Mouse (Mus musculus) midbrain, postnatal 0 days (tissue): Measurements from ENCODE around the gene Nup98. TPM values are rescaled to one million over a fixed set of nuclear protein-coding genes. Genes with fewer than 3 reads are reported as not detected.

Source experiments
- ATAC-seq: fragments of 200-750 bp; cut with Nextera tagmentation; 2 replicates; pipeline ENCODE4 v1.8.0; 2017; ENCODE audit warnings: moderate number of reproducible peaks, mild to moderate bottlenecking, moderate TSS enrichment, moderate library complexity; ENCODE audit not compliant: low FRiP score
- DNase-seq: peaks from one replicate; pipeline ENCODE4 v3.0.0-alpha.2; 2015; ENCODE audit warnings: low spot score
- H3K27ac ChIP-seq: fragments of 300-500 bp; sonication (generic); 2 replicates; pipeline ENCODE4 v1.5.1; 2014; ENCODE audit warnings: low read depth, mild to moderate bottlenecking, low read length, mixed read lengths
- H3K27me3 ChIP-seq: fragments of 300-500 bp; sonication (generic); 2 replicates; pipeline ENCODE4 v1.6.1; 2014; ENCODE audit warnings: low read length, control low read depth, mixed read lengths; ENCODE audit not compliant: insufficient read depth
- H3K36me3 ChIP-seq: fragments of 300-500 bp; sonication (generic); 2 replicates; pipeline ENCODE4 v1.6.1; 2014; ENCODE audit warnings: low read length, control low read depth, mixed read lengths; ENCODE audit not compliant: insufficient read depth
- H3K4me1 ChIP-seq: fragments of 300-500 bp; sonication (generic); 2 replicates; pipeline ENCODE4 v1.6.1; 2014; ENCODE audit warnings: mild to moderate bottlenecking, control low read depth, antibody characterized with exemption, low read length, mixed read lengths; ENCODE audit not compliant: insufficient read depth
- H3K4me2 ChIP-seq: fragments of 300-500 bp; sonication (generic); 2 replicates; pipeline ENCODE4 v1.6.1; 2014; ENCODE audit warnings: low read depth, mild to moderate bottlenecking, low read length, mixed read lengths; ENCODE audit not compliant: poor library complexity, severe bottlenecking
- H3K4me3 ChIP-seq: fragments of 300-500 bp; sonication (generic); 2 replicates; pipeline ENCODE4 v1.5.1; 2014; ENCODE audit warnings: low read depth, mild to moderate bottlenecking, low read length, moderate library complexity
- H3K9ac ChIP-seq: fragments of 300-500 bp; sonication (generic); replicated peaks from 2 replicates; pipeline ENCODE4 v1.6.1; 2014; ENCODE audit warnings: mild to moderate bottlenecking, low read length, moderate library complexity, mixed read lengths; ENCODE audit not compliant: poor library complexity, severe bottlenecking
- H3K9me3 ChIP-seq: fragments of 300-500 bp; sonication (generic); 2 replicates; pipeline ENCODE4 v1.6.1; 2016; ENCODE audit warnings: low read length, control low read depth
- CTCF ChIP-seq: IDR thresholded peaks from 2 replicates; pipeline ENCODE4 v1.5.1; 2016; ENCODE audit warnings: antibody characterized with exemption, mild to moderate bottlenecking
- WGBS: fragments of 180-500 bp; shearing (Covaris S2); extraction: QIAGEN DNeasy Blood & Tissue Kit; methylation state at CpG from one replicate; pipeline ENCODE4 v1.1.7; 2014; 5-methylcytosine and 5-hydroxymethylcytosine counted together
- polyA plus RNA-seq: library from polyadenylated mRNA; unstranded; fragments of >200 nt; fragmentation: Nextera tagmentation; extraction: Ambion mirVana; gene quantifications from 2 replicates; pipeline ENCODE4 v1.2.1, GENCODE M21; 2015
- total RNA-seq: library from RNA; depleted of rRNA; stranded (reverse); fragments of >200 nt; gene quantifications from 2 replicates; pipeline ENCODE4 v1.2.3, GENCODE M21; 2014

Nup98 gene
- total and polyA plus RNA-seq, 2 experiments from 2014 or later, result 10.2 to 36.3 TPM

DNA sequence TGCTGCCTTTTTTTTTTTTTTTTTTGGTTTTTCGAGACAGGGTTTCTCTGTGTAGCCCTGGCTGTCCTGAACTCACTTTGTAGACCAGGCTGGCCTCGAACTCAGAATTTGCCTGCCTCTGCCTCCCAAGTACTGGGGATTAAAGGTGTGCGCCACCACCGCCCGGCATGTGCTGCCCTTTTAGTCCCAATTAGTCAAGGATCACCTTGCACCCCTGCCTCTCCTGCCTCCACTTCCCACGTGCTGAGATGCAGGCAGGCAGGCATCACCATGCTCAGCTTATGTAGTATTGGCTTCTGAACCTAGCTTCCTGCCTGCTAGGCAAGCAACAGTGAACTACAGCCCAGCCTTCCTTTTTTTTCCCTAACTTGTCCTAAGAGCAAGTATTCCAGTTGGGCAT lies 92.6 kb downstream of the Nup98 start:
- Histone ChIP-seq H3K4me3 (no peak overlapping the region), H3K36me3 (peaks cover 32% of the 10 kb centered on the region), H3K27me3 (no peaks in the 10 kb centered on the region), H3K27ac (no peak overlapping the region), H3K4me1 (no peaks in the 10 kb centered on the region), H3K9ac (no peak overlapping the region), H3K9me3 (no peaks in the 10 kb centered on the region), H3K4me2 (no peak overlapping the region)
- no peak for TF ChIP-seq CTCF
- DNase-seq, result no peak
- 73% methylated on average over 6 of the region's 6 CpGs for WGBS
- ATAC-seq, result no peak

DNA sequence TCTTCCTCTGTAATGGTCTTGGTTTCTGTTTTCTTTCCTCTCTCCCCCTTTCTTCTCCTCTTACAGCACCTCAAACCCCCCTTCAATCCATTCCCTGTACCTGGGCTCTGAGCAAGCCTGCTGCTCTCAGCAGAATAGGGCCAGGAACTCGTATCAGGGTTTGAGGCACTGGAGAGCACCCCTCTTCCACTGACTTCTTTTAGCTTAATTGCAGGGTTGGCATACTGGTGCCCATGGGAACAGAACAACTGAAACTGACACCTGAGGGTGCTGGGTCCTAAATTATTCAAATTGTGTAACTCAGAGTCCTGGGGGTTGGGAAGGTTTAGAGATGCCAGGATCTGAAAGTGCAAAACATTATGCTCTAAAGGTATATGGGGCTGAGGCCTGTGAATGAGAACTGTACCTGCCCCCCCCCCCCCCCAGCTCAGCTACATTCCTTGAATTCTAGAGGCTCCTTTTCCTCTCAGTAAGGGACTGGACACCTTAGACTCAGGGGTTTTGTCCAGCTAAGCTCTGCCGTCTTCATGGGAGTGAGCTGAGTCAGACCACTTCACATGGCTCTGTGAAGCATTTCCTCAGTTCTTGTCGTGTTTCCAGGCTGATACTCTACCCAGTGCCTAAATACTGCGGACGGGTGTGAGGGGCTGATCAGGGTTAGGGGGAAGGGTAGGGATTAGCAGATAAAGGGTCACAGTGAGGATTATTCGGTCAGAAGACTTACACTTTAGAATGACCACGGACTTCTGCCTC lies 93.2 kb downstream of the Nup98 start, which contains the start of gene Chrna10:
Gene Chrna10, minus strand, starts transcription at position 250 of the 753 bp plus-strand sequence.
- DNase-seq (no peak), ATAC-seq (no peak)
- H3K4me1 ChIP-seq, result no peaks in the 10 kb centered on the region
- WGBS, result 36% methylated on average over 7 of the region's 7 CpGs
- no peak within 1 kb of the TSS for H3K9ac ChIP-seq
- peaks cover 26% of the 10 kb centered on the region for H3K36me3 ChIP-seq
- no peak within 1 kb of the TSS for H3K4me3 ChIP-seq
- H3K4me2 ChIP-seq, result no peak within 1 kb of the TSS
- H3K27ac ChIP-seq, result no peak within 1 kb of the TSS
- TF ChIP-seq CTCF, result no peak
- H3K27me3 ChIP-seq, result no peaks in the 10 kb centered on the region
- no peaks in the 10 kb centered on the region for H3K9me3 ChIP-seq

DNA sequence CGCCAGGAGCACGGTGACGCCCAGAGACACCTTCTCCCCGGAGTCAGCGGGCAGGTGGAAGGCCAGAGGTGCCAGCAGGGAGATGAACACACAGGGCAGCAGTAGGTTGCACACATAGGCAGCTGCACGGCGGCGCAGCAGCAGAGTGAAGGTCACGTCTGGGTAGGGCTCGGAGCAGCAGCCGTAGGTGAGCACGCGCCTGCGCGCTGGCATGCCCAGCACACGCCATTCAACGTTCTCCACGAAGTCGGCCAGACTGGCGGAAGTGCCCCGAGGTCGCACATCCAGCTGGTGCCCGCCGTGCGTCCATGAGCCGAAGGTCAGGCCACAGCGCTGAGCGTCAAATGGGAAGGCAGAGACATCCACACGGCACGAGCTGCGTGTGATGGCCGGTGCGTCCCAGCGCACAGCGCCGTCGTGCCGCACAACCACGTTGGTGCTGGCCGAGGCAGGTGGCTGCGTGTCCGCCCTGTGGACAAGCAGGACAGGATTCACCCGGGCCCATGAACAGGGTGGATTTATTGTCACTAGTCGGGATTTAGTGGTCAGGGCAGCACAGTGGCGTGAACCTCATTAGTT lies 96.7 kb downstream of the Nup98 start:
- no peak for TF ChIP-seq CTCF
- DNase-seq, result no peak
- H3K4me1 ChIP-seq, result no peaks in the 10 kb centered on the region
- no peaks in the 10 kb centered on the region for H3K9me3 ChIP-seq
- 87% methylated on average over 45 of the region's 45 CpGs for WGBS
- H3K4me3 ChIP-seq, result no peak overlapping the region
- H3K9ac ChIP-seq, result no peak overlapping the region
- no peak overlapping the region for H3K27ac ChIP-seq
- H3K27me3 ChIP-seq, result no peaks in the 10 kb centered on the region
- peaks cover 2% of the 10 kb centered on the region; the same call in 1 of the 2 replicates for H3K36me3 ChIP-seq
- no peak overlapping the region for H3K4me2 ChIP-seq
- ATAC-seq, result no peak

DNA sequence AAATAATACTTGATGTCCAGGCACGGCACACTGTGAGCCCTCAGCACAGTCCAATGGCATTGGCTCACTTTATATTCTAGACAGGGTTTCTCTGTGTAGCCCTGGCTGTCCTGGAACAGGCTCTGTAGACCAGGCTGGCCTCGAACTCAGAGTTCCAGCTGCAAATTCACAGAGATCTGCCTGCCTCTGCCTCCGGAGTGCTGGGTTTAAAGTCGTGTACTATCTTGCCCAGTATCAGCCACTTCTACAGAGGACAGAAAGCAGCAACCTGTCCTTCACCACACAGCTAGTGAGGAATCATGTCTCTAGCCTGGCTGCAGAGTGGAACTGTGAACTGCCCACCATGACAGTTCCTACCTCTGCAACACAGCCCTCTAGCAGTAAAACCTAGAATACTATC lies 100.2 kb downstream of the Nup98 start:
- DNase-seq (no peak), ATAC-seq (no peak)
- TF ChIP-seq CTCF, result no peak
- no peaks in the 10 kb centered on the region for H3K27me3 ChIP-seq
- H3K36me3 ChIP-seq, result no peaks in the 10 kb centered on the region
- H3K9ac ChIP-seq, result no peak overlapping the region
- H3K4me1 ChIP-seq, result peaks cover 3% of the 10 kb centered on the region; the same call in 1 of the 2 replicates
- no peaks in the 10 kb centered on the region for H3K9me3 ChIP-seq
- 82% methylated on average over 4 of the region's 4 CpGs for WGBS
- no peak overlapping the region for H3K4me3 ChIP-seq
- no peak overlapping the region for H3K4me2 ChIP-seq
- H3K27ac ChIP-seq, result no peak overlapping the region

DNA sequence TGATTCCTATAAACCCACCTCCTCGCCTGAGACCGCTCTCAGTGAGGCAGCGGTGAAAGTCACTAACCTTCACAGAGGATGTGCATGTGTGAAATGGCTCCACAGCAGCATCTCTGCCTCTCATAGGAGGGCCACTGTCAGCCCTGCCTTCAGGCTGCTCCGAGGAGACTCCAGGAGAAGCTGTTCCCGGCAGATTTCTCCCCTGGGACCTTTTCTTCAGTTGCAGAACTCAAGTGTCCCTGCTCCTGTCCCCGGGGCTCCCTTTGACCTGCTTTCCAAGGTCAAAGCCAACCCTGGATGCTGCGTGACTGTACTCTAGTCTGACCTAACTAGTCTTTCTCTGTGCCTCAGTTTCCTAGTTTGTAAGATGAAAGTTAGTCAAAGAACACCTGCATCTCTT lies 100.8 kb downstream of the Nup98 start, which contains the start of gene Art5:
Gene Art5, minus strand, starts transcription at position 319 of the 400 bp plus-strand sequence.
- ATAC-seq (no peak), DNase-seq (no peak)
- H3K27me3 ChIP-seq, result no peaks in the 10 kb centered on the region
- H3K27ac ChIP-seq, result no peak within 1 kb of the TSS
- H3K9me3 ChIP-seq, result no peaks in the 10 kb centered on the region
- H3K36me3 ChIP-seq, result no peaks in the 10 kb centered on the region
- WGBS, result 84% methylated on average over 7 of the region's 7 CpGs
- H3K4me1 ChIP-seq, result peaks cover 3% of the 10 kb centered on the region; the same call in 1 of the 2 replicates
- TF ChIP-seq CTCF, result no peak
- no peak within 1 kb of the TSS for H3K9ac ChIP-seq
- H3K4me3 ChIP-seq, result no peak within 1 kb of the TSS
- no peak within 1 kb of the TSS for H3K4me2 ChIP-seq

DNA sequence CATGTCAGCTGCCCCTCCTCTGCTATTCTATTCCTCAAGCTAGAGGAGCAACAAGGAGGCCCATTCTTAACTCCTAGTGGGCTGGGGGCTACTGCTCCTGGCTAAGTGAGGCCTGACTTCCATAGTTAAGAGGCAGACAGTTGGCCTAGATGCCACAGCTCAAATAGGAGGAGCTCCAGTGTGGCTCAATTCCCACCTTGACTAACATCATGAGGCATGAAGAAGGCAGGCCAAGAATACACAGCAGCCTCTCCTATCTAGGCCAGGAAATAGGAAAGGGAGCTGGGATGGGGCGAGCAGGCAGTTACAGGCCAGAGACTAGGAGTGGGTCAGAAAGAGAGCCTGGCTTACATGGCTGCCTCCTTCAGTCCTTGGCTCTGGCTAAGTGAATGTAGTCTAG lies 101.8 kb downstream of the Nup98 start:
- WGBS, result 92% methylated on average over 1 of the region's 1 CpGs
- Histone ChIP-seq H3K4me3 (no peak overlapping the region), H3K9ac (no peak overlapping the region), H3K4me1 (peaks cover 3% of the 10 kb centered on the region; the same call in 1 of the 2 replicates), H3K9me3 (no peaks in the 10 kb centered on the region), H3K27ac (no peak overlapping the region), H3K4me2 (no peak overlapping the region), H3K27me3 (no peaks in the 10 kb centered on the region), H3K36me3 (no peaks in the 10 kb centered on the region)
- DNase-seq (no peak), ATAC-seq (no peak)
- no peak for TF ChIP-seq CTCF
